Mouse (Mus musculus) intestine, embryonic 14.5 days (tissue): ENCODE data around the gene Gm11361. TPM values are rescaled to one million over a fixed set of nuclear protein-coding genes. Genes with fewer than 3 reads are reported as not detected.

ENCODE experiments used
- ATAC-seq: fragments of 200-750 bp; cut with Nextera tagmentation; replicated peaks from 2 replicates; pipeline ENCODE4 v1.8.0; 2017; ENCODE audit warnings: low read depth, moderate number of reproducible peaks, moderate TSS enrichment, moderate library complexity; ENCODE audit not compliant: low FRiP score, low TSS enrichment
- DNase-seq: peaks from one replicate; pipeline ENCODE4 v3.0.0-alpha.2; 2018; ENCODE audit warnings: low spot score
- H3K27ac ChIP-seq: fragments of 300-500 bp; sonication (generic); 2 replicates; pipeline ENCODE4 v1.5.1; 2014; ENCODE audit warnings: low read depth, mild to moderate bottlenecking, control low read depth
- H3K27me3 ChIP-seq: fragments of 300-500 bp; sonication (generic); replicated peaks from 2 replicates; pipeline ENCODE4 v1.6.1; 2014; ENCODE audit warnings: low read length, control low read depth; ENCODE audit not compliant: control insufficient read depth, insufficient read depth
- H3K36me3 ChIP-seq: fragments of 300-500 bp; sonication (generic); 2 replicates; pipeline ENCODE4 v1.6.1; 2014; ENCODE audit warnings: low read length, control low read depth; ENCODE audit not compliant: control insufficient read depth, insufficient read depth
- H3K4me1 ChIP-seq: fragments of 300-500 bp; sonication (generic); replicated peaks from 2 replicates; pipeline ENCODE4 v1.6.1; 2014; ENCODE audit warnings: low read length, control low read depth, mixed read lengths; ENCODE audit not compliant: control insufficient read depth, insufficient read depth
- H3K4me2 ChIP-seq: fragments of 300-500 bp; sonication (generic); 2 replicates; pipeline ENCODE4 v1.6.1; 2014; ENCODE audit warnings: low read length
- H3K4me3 ChIP-seq: fragments of 300-500 bp; sonication (generic); 2 replicates; pipeline ENCODE4 v1.5.1; 2014; ENCODE audit warnings: low read depth, low read length, control low read depth, mixed read lengths
- H3K9ac ChIP-seq: fragments of 300-500 bp; sonication (generic); 2 replicates; pipeline ENCODE4 v1.6.1; 2014; ENCODE audit warnings: mild to moderate bottlenecking, low read length
- H3K9me3 ChIP-seq: fragments of 300-500 bp; sonication (generic); 2 replicates; pipeline ENCODE4 v1.6.1; 2016; ENCODE audit warnings: low read length, control low read depth; ENCODE audit not compliant: control insufficient read depth
- WGBS: fragments of 180-500 bp; shearing (Covaris S2); extraction: QIAGEN DNeasy Blood & Tissue Kit; methylation state at CpG from one replicate; pipeline ENCODE4 v1.1.7; 2014; 5-methylcytosine and 5-hydroxymethylcytosine counted together
- polyA plus RNA-seq: library from polyadenylated mRNA; unstranded; fragments of >200 nt; fragmentation: Nextera tagmentation; extraction: Ambion mirVana; gene quantifications from 2 replicates; pipeline ENCODE4 v1.2.1, GENCODE M21; 2014

Gene Gm11361
- 4.2 and 4.7 TPM in 2 replicates for polyA plus RNA-seq

GRCm38 (mm10) chr13:28257228-28257627 lies at the start of gene Gm11361:
Gene Gm11361 (plus strand): TSS chr13:28257528.
- WGBS, result 96% methylated on average over 3 of the region's 3 CpGs
- H3K9me3 ChIP-seq, result no peaks in the 10 kb centered on the region
- no peaks in the 10 kb centered on the region for H3K36me3 ChIP-seq
- ATAC-seq, result no peak
- DNase-seq, result no peak
- no peak within 1 kb of the TSS for H3K9ac ChIP-seq
- H3K4me3 ChIP-seq, result no peak within 1 kb of the TSS
- no peaks in the 10 kb centered on the region for H3K4me1 ChIP-seq
- no peak within 1 kb of the TSS for H3K27ac ChIP-seq
- H3K4me2 ChIP-seq, result no peak within 1 kb of the TSS
- H3K27me3 ChIP-seq, result no peaks in the 10 kb centered on the region

DNA sequence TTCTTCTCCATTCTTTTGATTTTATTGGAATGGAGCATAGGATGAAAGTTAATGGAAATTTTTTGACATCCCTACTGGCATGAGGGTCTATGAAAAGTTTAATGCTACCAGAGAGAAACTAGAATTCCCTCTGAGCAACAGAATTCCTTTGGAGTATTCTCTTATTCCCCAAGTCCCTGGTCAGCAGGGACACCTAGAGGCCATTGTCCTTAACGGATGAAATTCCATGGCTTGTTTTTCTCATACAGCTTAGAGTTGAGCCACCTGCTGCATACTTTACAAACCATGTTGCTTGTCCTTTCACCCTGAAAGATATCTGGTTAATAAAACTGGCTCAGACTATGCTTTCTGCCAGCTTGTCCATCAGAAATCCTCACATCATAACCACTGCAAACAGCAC lies 7.1 kb downstream of the Gm11361 start:
- no peak overlapping the region for H3K27ac ChIP-seq
- ATAC-seq (no peak), DNase-seq (no peak)
- H3K36me3 ChIP-seq, result no peaks in the 10 kb centered on the region
- no peaks in the 10 kb centered on the region for H3K4me1 ChIP-seq
- 39% methylated on average over 1 of the region's 1 CpGs for WGBS
- no peak overlapping the region for H3K9ac ChIP-seq
- H3K4me3 ChIP-seq, result no peak overlapping the region
- no peaks in the 10 kb centered on the region for H3K9me3 ChIP-seq
- H3K27me3 ChIP-seq, result no peaks in the 10 kb centered on the region
- H3K4me2 ChIP-seq, result no peak overlapping the region

DNA sequence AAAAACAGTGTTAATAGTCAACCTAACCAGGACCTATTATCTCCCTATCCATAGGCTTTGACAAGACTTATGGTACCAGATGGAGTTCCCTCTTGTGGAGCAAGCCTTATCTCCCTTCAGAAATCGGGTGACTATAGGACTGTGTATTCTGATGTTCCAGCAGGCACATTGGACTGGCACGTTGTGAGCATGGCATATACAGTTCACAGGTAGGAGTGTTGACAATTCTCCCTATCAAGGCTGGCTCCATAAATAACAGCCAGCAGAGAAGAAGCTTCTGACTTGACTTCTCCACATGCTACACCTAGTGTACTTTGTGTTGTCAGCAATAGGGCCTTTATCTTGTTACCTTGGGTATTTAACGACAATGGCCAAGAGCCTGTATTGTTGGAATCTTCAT lies 30.0 kb downstream of the Gm11361 start:
- 94% methylated on average over 3 of the region's 3 CpGs for WGBS
- Histone ChIP-seq H3K4me3 (no peak overlapping the region), H3K27me3 (no peaks in the 10 kb centered on the region), H3K27ac (no peak overlapping the region), H3K4me1 (no peaks in the 10 kb centered on the region), H3K36me3 (no peaks in the 10 kb centered on the region), H3K9ac (no peak overlapping the region), H3K9me3 (no peaks in the 10 kb centered on the region), H3K4me2 (no peak overlapping the region)
- ATAC-seq (no peak), DNase-seq (no peak)

DNA sequence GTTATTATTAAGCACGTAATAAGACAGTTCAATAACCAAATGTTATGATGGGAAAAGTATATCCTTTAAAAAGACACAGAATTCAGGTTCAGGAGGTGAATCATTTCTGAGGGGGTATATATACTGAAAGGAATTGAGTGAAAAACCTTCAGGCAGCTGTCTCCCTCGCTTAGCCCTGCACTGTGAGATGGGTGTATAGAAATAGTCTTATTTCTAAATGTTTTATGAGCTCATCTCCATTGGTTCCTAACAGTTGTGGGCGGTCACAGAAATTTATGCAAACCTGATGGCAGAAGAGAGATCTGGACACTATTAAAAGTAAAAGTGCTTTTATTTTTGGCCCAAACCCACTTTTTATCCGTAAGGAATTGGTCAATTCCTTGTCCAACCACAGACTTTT lies 36.9 kb downstream of the Gm11361 start:
- Histone ChIP-seq H3K4me1 (peaks cover 10% of the 10 kb centered on the region; the same call in 1 of the 2 replicates), H3K36me3 (no peaks in the 10 kb centered on the region), H3K27me3 (no peaks in the 10 kb centered on the region), H3K4me2 (no peak overlapping the region), H3K4me3 (no peak overlapping the region), H3K27ac (no peak overlapping the region), H3K9me3 (no peaks in the 10 kb centered on the region), H3K9ac (no peak overlapping the region)
- ATAC-seq (no peak), DNase-seq (no peak)
- 63% methylated on average over 4 of the region's 4 CpGs for WGBS

- Histone ChIP-seq H3K4me2 (no peak overlapping the region), H3K9ac (no peak overlapping the region), H3K4me1 (peaks cover 10% of the 10 kb centered on the region; the same call in 1 of the 2 replicates), H3K36me3 (no peaks in the 10 kb centered on the region), H3K27me3 (no peaks in the 10 kb centered on the region), H3K9me3 (no peaks in the 10 kb centered on the region), H3K27ac (no peak overlapping the region; the same call in 1 of the 2 replicates), H3K4me3 (no peak overlapping the region)
- 9% methylated on average over 3 of the region's 3 CpGs for WGBS
- DNase-seq, result peak; percentile 53
- 0 out of 2 replicates have a peak, but pooled peaks have one; percentile 39 for ATAC-seq
Measured at GRCm38 (mm10) chr13:28294757-28295361, 37.5 kb downstream of the Gm11361 start.

DNA sequence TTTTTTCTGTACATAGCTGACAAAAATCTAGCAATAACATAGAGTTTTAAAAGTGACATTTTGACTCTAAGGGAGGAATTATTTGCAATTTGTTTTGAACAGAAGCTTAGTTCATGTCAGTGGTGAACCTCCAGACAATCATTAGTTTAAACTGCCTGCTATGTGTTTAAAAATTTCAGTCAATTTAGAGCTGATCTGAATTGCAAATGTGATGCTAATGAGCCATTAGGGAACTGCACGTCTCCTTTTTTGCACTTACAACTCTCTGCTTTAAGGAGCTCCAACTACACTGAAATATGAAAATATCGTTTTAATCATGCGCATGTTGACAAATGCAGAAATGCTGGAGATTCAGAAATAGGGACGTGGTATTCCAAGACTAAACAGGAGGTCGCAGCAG lies 38.2 kb downstream of the Gm11361 start:
- H3K4me2 ChIP-seq, result no peak overlapping the region
- ATAC-seq, result no peak
- H3K27me3 ChIP-seq, result no peaks in the 10 kb centered on the region
- H3K4me3 ChIP-seq, result no peak overlapping the region
- H3K4me1 ChIP-seq, result peaks cover 10% of the 10 kb centered on the region; the same call in 1 of the 2 replicates
- no peak overlapping the region for H3K9ac ChIP-seq
- no peak overlapping the region for H3K27ac ChIP-seq
- H3K36me3 ChIP-seq, result no peaks in the 10 kb centered on the region
- no peak for DNase-seq
- 77% methylated on average over 5 of the region's 5 CpGs for WGBS
- no peaks in the 10 kb centered on the region for H3K9me3 ChIP-seq

DNA sequence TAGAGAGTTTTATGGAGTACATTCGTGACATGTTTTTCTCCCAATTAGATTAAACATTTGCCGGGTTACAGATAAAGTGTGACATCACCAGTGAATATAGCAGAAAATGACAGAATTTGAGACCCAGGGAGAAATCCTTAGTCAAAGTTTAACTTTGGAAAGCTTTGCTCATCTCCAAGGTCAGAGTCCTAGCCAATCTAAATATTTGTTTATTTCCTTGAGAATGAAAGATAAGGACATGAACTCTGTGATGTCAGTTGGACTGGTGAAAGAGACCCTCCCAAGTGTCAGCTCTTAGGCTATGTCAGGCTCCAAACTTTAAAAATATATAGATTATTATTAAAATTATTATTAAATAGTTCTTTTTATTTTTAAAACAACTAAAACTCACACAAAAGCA lies 39.8 kb downstream of the Gm11361 start:
- DNase-seq (no peak), ATAC-seq (no peak; the same call in 1 of the 2 replicates)
- no peaks in the 10 kb centered on the region for H3K9me3 ChIP-seq
- no peak overlapping the region for H3K4me2 ChIP-seq
- no peak overlapping the region for H3K4me3 ChIP-seq
- peaks cover 10% of the 10 kb centered on the region; the same call in 1 of the 2 replicates for H3K4me1 ChIP-seq
- H3K9ac ChIP-seq, result no peak overlapping the region
- no peaks in the 10 kb centered on the region for H3K36me3 ChIP-seq
- no peak overlapping the region for H3K27ac ChIP-seq
- WGBS, result 64% methylated on average over 2 of the region's 2 CpGs
- H3K27me3 ChIP-seq, result no peaks in the 10 kb centered on the region

DNA sequence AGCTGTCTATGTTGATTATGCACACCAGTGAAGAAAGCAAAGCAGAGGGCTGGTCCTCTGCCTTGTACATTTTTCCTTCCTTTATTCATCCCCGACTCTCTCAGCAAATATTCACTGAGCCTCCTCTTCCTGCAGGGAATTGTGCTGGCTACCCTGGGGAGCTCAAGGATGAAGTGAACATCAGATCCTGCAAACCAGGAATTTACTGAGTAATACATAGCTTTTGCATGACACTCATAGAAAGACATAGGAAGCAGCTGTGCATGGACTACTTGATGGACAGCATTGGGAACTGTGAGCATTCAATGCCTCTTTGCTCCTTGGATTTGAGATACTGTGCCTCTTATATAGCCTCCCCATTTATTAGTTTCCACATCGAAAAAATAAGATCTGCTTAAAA lies 40.2 kb downstream of the Gm11361 start:
- H3K9ac ChIP-seq, result no peak overlapping the region
- 76% methylated on average over 2 of the region's 2 CpGs for WGBS
- no peaks in the 10 kb centered on the region for H3K27me3 ChIP-seq
- DNase-seq (no peak), ATAC-seq (no peak)
- no peak overlapping the region for H3K27ac ChIP-seq
- no peaks in the 10 kb centered on the region for H3K9me3 ChIP-seq
- H3K4me2 ChIP-seq, result no peak overlapping the region
- no peak overlapping the region for H3K4me3 ChIP-seq
- H3K4me1 ChIP-seq, result peaks cover 10% of the 10 kb centered on the region; the same call in 1 of the 2 replicates
- H3K36me3 ChIP-seq, result no peaks in the 10 kb centered on the region
